Mouse (Mus musculus) olfactory bulb, adult 2 months (tissue): ENCODE measurements at regions not wholly inside any gene's neighbourhood (a gene's known extent, or its start where the extent isn't known, plus 50 kb on each side); places are given as distances from the start of the nearest gene placed in this dataset.

Experiments used
- CTCF ChIP-seq: fragments of 200-500 bp; IDR thresholded peaks from 2 replicates; pipeline ENCODE4 v1.5.1; 2012; ENCODE audit warnings: low read depth, mild to moderate bottlenecking, low read length, moderate library complexity; ENCODE audit not compliant: insufficient read depth
- POLR2A ChIP-seq: fragments of 200-500 bp; IDR thresholded peaks from 2 replicates; pipeline ENCODE4 v1.6.1; 2012; ENCODE audit warnings: mild to moderate bottlenecking, low read depth, low read length, moderate library complexity; ENCODE audit not compliant: insufficient read depth

- no peak for TF ChIP-seq CTCF
- TF ChIP-seq POLR2A, result no peak
Measured at GRCm38 (mm10) chr7:68606278-68606677, 142.8 kb downstream of the Arrdc4 start.
